Mouse (Mus musculus) erythroblast, embryonic 14.5 days (primary cell): ENCODE data around the gene Tpp1.

Experiments
- GATA1 ChIP-seq: IDR thresholded peaks from 2 replicates; pipeline ENCODE4 v1.6.1; 2012; ENCODE audit warnings: low read length, inconsistent platforms, mixed read lengths
- TAL1 ChIP-seq: IDR thresholded peaks from 3 replicates; pipeline ENCODE4 v1.6.1; 2012; ENCODE audit warnings: low read length, inconsistent platforms, mixed read lengths

DNA sequence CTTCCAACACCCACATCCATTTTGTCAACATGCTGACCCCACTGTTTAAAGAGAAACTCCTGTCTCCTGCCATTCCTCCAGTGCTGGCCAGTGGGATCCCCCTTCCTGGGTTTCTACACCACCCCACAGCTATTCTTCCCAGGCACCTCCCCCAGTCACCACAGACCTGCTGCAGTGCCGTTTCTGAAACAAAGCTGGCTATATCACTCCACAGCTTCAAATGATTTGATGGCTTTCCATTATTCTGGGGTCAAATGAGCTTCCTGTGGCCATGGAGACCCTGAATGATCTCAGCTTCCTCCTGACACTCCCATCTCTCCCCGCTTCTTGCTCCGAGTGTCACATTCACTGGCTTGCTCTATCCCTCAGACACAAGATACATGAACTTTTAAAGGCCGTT lies 32.5 kb upstream of the Tpp1 start:
- TF ChIP-seq GATA1: no peak
- no peak for TF ChIP-seq TAL1
